Mouse (Mus musculus): ENCODE results near the gene Ifna9. TPM values are rescaled to one million over a fixed set of nuclear protein-coding genes. Genes with fewer than 3 reads are reported as not detected.
"Not testable (repeated sequence)": the region's sequence is repeated elsewhere in the genome, so short reads cannot be mapped to it uniquely, and the experiment has no call there.

The Ifna9 gene
- not detected for total RNA-seq (2021)
- long read RNA-seq, experiment 1: 0 reads
- long read RNA-seq, experiment 2: 0 reads

GRCm38 (mm10) chr4:88592285-88592684 lies at the start of gene Ifna9:
Ifna9 (minus strand) TSS chr4:88592385.
- no peak for DNase-seq (ENCODE audit: low spot score in 2 of 2)

- peak; percentile 92 to 100 for DNase-seq (ENCODE audit: low spot score in 2 of 2)
Measured at GRCm38 (mm10) chr4:88641077-88641831, 49.1 kb upstream of the Ifna9 start.

GRCm38 (mm10) chr4:88640704-88641076 lies 48.5 kb upstream of the Ifna9 start:
- DNase-seq (ENCODE audit: low spot score in 2 of 2): no peak

GRCm38 (mm10) chr4:88634311-88634710 lies 42.1 kb upstream of the Ifna9 start, which contains the start of gene C87499:
C87499 (minus strand) TSS chr4:88634411.
- no peak for DNase-seq (ENCODE audit: low spot score in 2 of 2)

- DNase-seq (ENCODE audit: low spot score in 2 of 2): no peak
Measured at GRCm38 (mm10) chr4:88603276-88603675, 11.1 kb upstream of the Ifna9 start, which contains the start of gene Ifna12. Ifna12 (minus strand) TSS chr4:88603376.

- DNase-seq (ENCODE audit: low spot score in 2 of 2): no peak
Measured at GRCm38 (mm10) chr4:88571698-88572097, 20.5 kb downstream of the Ifna9 start, which contains the start of gene Ifna14. Ifna14 (minus strand) TSS chr4:88571798.

GRCm38 (mm10) chr4:88561791-88562190 lies 30.4 kb downstream of the Ifna9 start:
- DNase-seq (ENCODE audit: low spot score in 2 of 2): no peak

GRCm38 (mm10) chr4:88558145-88558544 lies 34.0 kb downstream of the Ifna9 start, which contains the start of gene Ifna15:
Ifna15 (minus strand) TSS chr4:88558245.
- not testable (repeated sequence) for DNase-seq (ENCODE audit: low spot score in 2 of 2)

GRCm38 (mm10) chr4:88550161-88550945 lies 41.8 kb downstream of the Ifna9 start:
- DNase-seq (ENCODE audit: low spot score in 2 of 2): peak; percentile 57 to 67

GRCm38 (mm10) chr4:88547986-88548385 lies 44.2 kb downstream of the Ifna9 start:
- DNase-seq (ENCODE audit: low spot score in 2 of 2): no peak

- DNase-seq (ENCODE audit: low spot score in 2 of 2): peak in 1 of 2 experiments; percentile 4
Measured at GRCm38 (mm10) chr4:88543649-88544234, 48.4 kb downstream of the Ifna9 start.

Other genes starting within 250 kb of the Ifna9 start
- 1 to 10 TPM; 1.5 to 2.0 TPM for gene Hacd4, start 153.5 kb downstream of the Ifna9 start, total RNA-seq (2021)
- gene Ifnb1, start 69.6 kb downstream of the Ifna9 start, total RNA-seq (2021): not detected
- not detected for gene Ifna15, start 34.1 kb downstream of the Ifna9 start, total RNA-seq (2021)
- gene Ifna14, start 20.6 kb downstream of the Ifna9 start, total RNA-seq (2021): not detected
- gene Ifna12, start 11.0 kb upstream of the Ifna9 start, total RNA-seq (2021): not detected
- not detected for gene C87499, start 42.0 kb upstream of the Ifna9 start, total RNA-seq (2021)
- gene Ifna13, start 52.1 kb upstream of the Ifna9 start, total RNA-seq (2021): not detected
- not detected for gene Ifna16, start 84.5 kb upstream of the Ifna9 start, total RNA-seq (2021)
- not detected for gene Ifna2, start 91.5 kb upstream of the Ifna9 start, total RNA-seq (2021)
- gene Ifnab, start 99.0 kb upstream of the Ifna9 start, total RNA-seq (2021): not detected
- under 1 TPM; 0.49 to 0.89 TPM for gene Gm26566, start 129.4 kb upstream of the Ifna9 start, total RNA-seq (2021)
- gene Klhl9, start 130.1 kb upstream of the Ifna9 start, total RNA-seq (2021): 100 to 1,000 TPM; 100 to 103 TPM
- gene Gm13271, start 162.5 kb upstream of the Ifna9 start, total RNA-seq (2021): not detected
- gene Gm13283, start 167.7 kb upstream of the Ifna9 start, total RNA-seq (2021): not detected
- gene Gm13290, start 181.4 kb upstream of the Ifna9 start, total RNA-seq (2021): not detected
- not detected for gene Gm13289, start 184.5 kb upstream of the Ifna9 start, total RNA-seq (2021)
- not detected for gene Gm13272, start 187.5 kb upstream of the Ifna9 start, total RNA-seq (2021)
- not detected for gene Ifnz, start 189.7 kb upstream of the Ifna9 start, total RNA-seq (2021)
- gene Gm13276, start 193.3 kb upstream of the Ifna9 start, total RNA-seq (2021): not detected
- not detected for gene Gm13277, start 196.2 kb upstream of the Ifna9 start, total RNA-seq (2021)
- gene Gm13278, start 199.2 kb upstream of the Ifna9 start, total RNA-seq (2021): not detected
- gene Gm13275, start 202.1 kb upstream of the Ifna9 start, total RNA-seq (2021): not detected
- gene Gm13279, start 205.0 kb upstream of the Ifna9 start, total RNA-seq (2021): not detected
- gene Gm13285, start 207.3 kb upstream of the Ifna9 start, total RNA-seq (2021): not detected
- not detected for gene Gm13287, start 210.9 kb upstream of the Ifna9 start, total RNA-seq (2021)
- not detected for gene Gm13288, start 213.1 kb upstream of the Ifna9 start, total RNA-seq (2021)
- not detected for gene Ifna7, start 223.8 kb upstream of the Ifna9 start, total RNA-seq (2021)
- gene Ifna11, start 227.6 kb upstream of the Ifna9 start, total RNA-seq (2021): not detected
- not detected for gene Ifna6, start 235.0 kb upstream of the Ifna9 start, total RNA-seq (2021)
- not detected for gene Ifna5, start 243.1 kb upstream of the Ifna9 start, total RNA-seq (2021)
- gene Ifna4, start 249.5 kb upstream of the Ifna9 start, total RNA-seq (2021): not detected

Data from left cerebral cortex, adult 18-20 months (tissue).